21 mouse cellular contexts compared by ENCODE assay signal in genomic region chr6:62198768-62199167, GRCm38 (mm10).
DNase-seq lines count a peak whose midpoint lies in the region; ATAC-seq and TF ChIP-seq lines count a peak whose summit lies in the region.
"Had no signal": no experiment of that assay in that cellular context is flagged by ENCODE, and none has a peak within 500 bp of the region (broad histone marks: within the 10 kb centered on the region; RNA-seq: fewer than 3 reads in every experiment).

No protein-coding gene starts in this region.

- H3K27ac ChIP-seq in heart, postnatal 0 days (ENCODE audit: low read depth): no peak overlapping the region
- H3K27ac ChIP-seq in forebrain, embryonic 16.5 days (ENCODE audit: low read length): no peak overlapping the region
- H3K27ac ChIP-seq: forebrain, embryonic 12.5 days; limb, embryonic 13.5 days; liver, embryonic 14.5 days; stomach, postnatal 0 days had no signal

- TF ChIP-seq CTCF in heart, postnatal 0 days (IDR thresholded peaks at IDR 0.05; ENCODE audit: low read depth): no peak

- H3K9me3 ChIP-seq in heart, postnatal 0 days (replicated peaks; ENCODE audit: control insufficient read depth, low read length): no peaks in the 10 kb centered on the region
- H3K9me3 ChIP-seq in forebrain, embryonic 16.5 days (ENCODE audit: control insufficient read depth, low read length): no peaks in the 10 kb centered on the region
- H3K9me3 ChIP-seq: forebrain, embryonic 12.5 days; limb, embryonic 13.5 days had no signal

- no peaks in the 10 kb centered on the region for H3K4me1 ChIP-seq in heart, postnatal 0 days (ENCODE audit: control insufficient read depth, insufficient read depth)
- peaks cover 7% of the 10 kb centered on the region for H3K4me1 ChIP-seq in forebrain, embryonic 16.5 days (replicated peaks; ENCODE audit: control insufficient read depth, insufficient read depth, low read length)
- H3K4me1 ChIP-seq: forebrain, embryonic 12.5 days; limb, embryonic 13.5 days had no signal

- H3K27me3 ChIP-seq in heart, postnatal 0 days (ENCODE audit: control insufficient read depth, insufficient read depth, low read length): no peaks in the 10 kb centered on the region
- no peaks in the 10 kb centered on the region for H3K27me3 ChIP-seq in forebrain, embryonic 16.5 days (replicated peaks; ENCODE audit: control insufficient read depth, insufficient read depth, low read length)
- H3K27me3 ChIP-seq: forebrain, embryonic 12.5 days; limb, embryonic 13.5 days had no signal

- no peak for ATAC-seq in heart, postnatal 0 days (ENCODE audit: insufficient read depth, low read depth)
- ATAC-seq in forebrain, embryonic 16.5 days: no peak
- ATAC-seq: inflammation-experienced regulatory T-cells, adult 6 months had no signal

- H3K4me3 ChIP-seq in heart, postnatal 0 days (ENCODE audit: low read depth, low read length): no peak overlapping the region
- H3K4me3 ChIP-seq in forebrain, embryonic 16.5 days (replicated peaks; ENCODE audit: low read length): no peak overlapping the region
- H3K4me3 ChIP-seq: forebrain, embryonic 12.5 days; limb, embryonic 13.5 days had no signal

- H3K4me2 ChIP-seq in heart, postnatal 0 days (ENCODE audit: low read depth, low read length): peak overlapping the region; percentile 7
- H3K4me2 ChIP-seq in forebrain, embryonic 16.5 days (ENCODE audit: low read length): no peak overlapping the region
- H3K4me2 ChIP-seq: forebrain, embryonic 12.5 days; limb, embryonic 13.5 days had no signal

- peak; percentile 10 to 21 for DNase-seq in cerebellum, postnatal 10 days
- DNase-seq in cerebellum, postnatal 4 days (ENCODE audit: low spot score in 2 of 2): no peak
- DNase-seq in heart, postnatal 0 days (ENCODE audit: low spot score): no peak
- DNase-seq in heart, adult 8-10 months (ENCODE audit: low spot score): no peak
- peak; percentile 33 for DNase-seq in right cerebral cortex, adult 18-20 months
- DNase-seq in right cerebral cortex, postnatal 4 days: no peak
- DNase-seq: adrenal gland, postnatal 10 days; cerebellum, adult 9-11 months; gastrocnemius, postnatal 10 days; heart, adult 18-20 months; heart, postnatal 4 days; kidney, adult 8-10 months; kidney, postnatal 36 days; midbrain, embryonic 14.5 days; thymus, postnatal 25 days had no signal

- 45% methylated on average over 6 of the region's 6 CpGs for WGBS in heart, postnatal 0 days
- 64% methylated on average over 6 of the region's 6 CpGs for WGBS in forebrain, embryonic 16.5 days

- H3K36me3 ChIP-seq in heart, postnatal 0 days (replicated peaks; ENCODE audit: control insufficient read depth, insufficient read depth, low read length): no peaks in the 10 kb centered on the region
- H3K36me3 ChIP-seq in forebrain, embryonic 16.5 days (ENCODE audit: control insufficient read depth, insufficient read depth): no peaks in the 10 kb centered on the region
- H3K36me3 ChIP-seq: forebrain, embryonic 12.5 days; limb, embryonic 13.5 days had no signal

- TF ChIP-seq EP300 in heart, postnatal 0 days (IDR thresholded peaks at IDR 0.05; ENCODE audit: low read depth): no peak

- H3K9ac ChIP-seq in heart, postnatal 0 days (replicated peaks; ENCODE audit: low read depth, low read length): no peak overlapping the region
- H3K9ac ChIP-seq in forebrain, embryonic 16.5 days (replicated peaks; ENCODE audit: low read depth, low read length): no peak overlapping the region
- H3K9ac ChIP-seq: forebrain, embryonic 12.5 days; limb, embryonic 13.5 days; liver, embryonic 14.5 days had no signal

Comparison
In these comparisons a context has a peak if more than half of its experiments do, and no peak if none do; other contexts are left out.
1. DNase-seq: peak in cerebellum, postnatal 10 days (2 of 2) and right cerebral cortex, adult 18-20 months (single experiment); none in cerebellum, postnatal 4 days (0 of 2), heart, postnatal 0 days (single experiment), heart, adult 8-10 months (single experiment) and right cerebral cortex, postnatal 4 days (single experiment).